Mouse (Mus musculus) neural tube, embryonic 13.5 days (tissue): ENCODE data around the gene Dnase1l3. TPM values are rescaled to one million over a fixed set of nuclear protein-coding genes. Genes with fewer than 3 reads are reported as not detected.
A peak's percentile ranks its signal among the peaks of the same experiment; 100 is the strongest.

ENCODE experiments used
- ATAC-seq: fragments of 200-750 bp; cut with Nextera tagmentation; 2 replicates; pipeline ENCODE4 v1.8.0; 2017; ENCODE audit warnings: low read depth, mild to moderate bottlenecking, moderate TSS enrichment, moderate library complexity
- H3K27ac ChIP-seq: fragments of 300-500 bp; sonication (generic); replicated peaks from 2 replicates; pipeline ENCODE4 v1.5.1; 2015; ENCODE audit warnings: moderate library complexity, mild to moderate bottlenecking, inconsistent platforms
- H3K27me3 ChIP-seq: fragments of 300-500 bp; sonication (generic); 2 replicates; pipeline ENCODE4 v1.6.1; 2015; ENCODE audit warnings: mild to moderate bottlenecking, inconsistent platforms
- H3K36me3 ChIP-seq: fragments of 300-500 bp; sonication (generic); 2 replicates; pipeline ENCODE4 v1.6.1; 2015; ENCODE audit warnings: mild to moderate bottlenecking, inconsistent platforms
- H3K4me1 ChIP-seq: fragments of 300-500 bp; sonication (generic); replicated peaks from 2 replicates; pipeline ENCODE4 v1.6.1; 2015; ENCODE audit warnings: inconsistent platforms
- H3K4me2 ChIP-seq: fragments of 300-500 bp; sonication (generic); 2 replicates; pipeline ENCODE4 v1.6.1; 2015; ENCODE audit warnings: inconsistent platforms, mild to moderate bottlenecking, moderate library complexity
- H3K4me3 ChIP-seq: fragments of 300-500 bp; sonication (generic); 2 replicates; pipeline ENCODE4 v1.5.1; 2015; ENCODE audit warnings: mild to moderate bottlenecking, inconsistent platforms
- H3K9ac ChIP-seq: fragments of 300-500 bp; sonication (generic); 2 replicates; pipeline ENCODE4 v1.6.1; 2015; ENCODE audit warnings: moderate library complexity, mild to moderate bottlenecking, inconsistent platforms
- H3K9me3 ChIP-seq: fragments of 300-500 bp; sonication (generic); 2 replicates; pipeline ENCODE4 v1.6.1; 2016; ENCODE audit warnings: inconsistent platforms
- WGBS: fragments of 180-500 bp; shearing (Covaris S2); methylation state at CpG from one replicate; pipeline ENCODE4 v1.1.7; 2015; 5-methylcytosine and 5-hydroxymethylcytosine counted together
- polyA plus RNA-seq: library from polyadenylated mRNA; unstranded; fragments of >200 nt; fragmentation: Nextera tagmentation; extraction: Ambion mirVana; gene quantifications from 2 replicates; pipeline ENCODE4 v1.2.1, GENCODE M21; 2015

Dnase1l3 gene
- polyA plus RNA-seq, 1 experiment from 2014 or later = 0.06 TPM

- WGBS = 77% methylated on average over 6 of the region's 6 CpGs
- H3K4me2 ChIP-seq = no peak overlapping the region
- H3K9ac ChIP-seq = no peak overlapping the region
- H3K27ac ChIP-seq = no peak overlapping the region
- H3K36me3 ChIP-seq = no peaks in the 10 kb centered on the region
- no peaks in the 10 kb centered on the region for H3K9me3 ChIP-seq
- H3K4me1 ChIP-seq = no peaks in the 10 kb centered on the region; the same call in 1 of the 2 replicates
- H3K27me3 ChIP-seq = 0 out of 2 replicates have a peak, but pooled peaks cover 3% of the 10 kb centered on the region
- no peak for ATAC-seq
- no peak overlapping the region for H3K4me3 ChIP-seq
Measured at GRCm38 (mm10) chr14:7992158-7992557, 2.2 kb downstream of the Dnase1l3 start.

DNA sequence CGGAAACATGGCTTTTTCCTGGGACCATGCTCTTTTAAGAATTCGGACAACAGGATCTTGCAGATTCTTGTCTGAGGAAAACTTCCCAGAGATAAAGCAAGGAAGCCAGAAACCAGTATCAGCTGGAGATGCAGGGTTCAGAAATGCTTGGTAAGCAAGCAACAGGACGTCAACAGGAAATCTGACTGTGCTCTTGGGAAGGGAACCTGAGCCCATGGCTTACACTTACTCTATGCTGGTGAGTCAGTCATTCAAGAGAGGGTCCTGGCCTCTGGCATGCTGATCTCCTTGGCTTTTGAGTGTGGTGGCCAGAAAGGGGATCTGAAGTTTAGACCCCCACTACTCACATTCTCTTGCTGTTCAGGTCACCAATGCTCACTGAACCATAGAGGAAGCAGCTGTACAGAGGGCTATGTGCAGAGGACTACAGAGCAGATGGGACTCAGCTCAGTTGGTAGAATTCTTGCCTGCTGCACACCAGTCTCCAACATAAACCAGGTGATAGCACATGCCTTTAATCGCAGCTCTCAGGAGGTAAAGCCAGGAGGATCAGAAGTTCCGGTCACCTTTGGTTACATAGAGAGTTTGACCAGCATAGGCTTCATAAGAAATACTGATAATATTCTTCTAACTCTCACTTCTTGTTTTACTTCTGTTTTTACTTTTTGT lies 3.1 kb downstream of the Dnase1l3 start:
- H3K9me3 ChIP-seq = no peaks in the 10 kb centered on the region
- no peak overlapping the region for H3K27ac ChIP-seq
- ATAC-seq = no peak
- no peaks in the 10 kb centered on the region for H3K36me3 ChIP-seq
- H3K4me3 ChIP-seq = no peak overlapping the region
- H3K4me1 ChIP-seq = no peaks in the 10 kb centered on the region
- no peak overlapping the region for H3K9ac ChIP-seq
- 80% methylated on average over 5 of the region's 5 CpGs for WGBS
- no peak overlapping the region for H3K4me2 ChIP-seq
- 0 out of 2 replicates have a peak, but pooled peaks cover 3% of the 10 kb centered on the region for H3K27me3 ChIP-seq

- no peaks in the 10 kb centered on the region for H3K27me3 ChIP-seq
- no peak overlapping the region for H3K9ac ChIP-seq
- no peak overlapping the region for H3K4me3 ChIP-seq
- H3K27ac ChIP-seq = no peak overlapping the region
- no peaks in the 10 kb centered on the region for H3K4me1 ChIP-seq
- no peaks in the 10 kb centered on the region for H3K9me3 ChIP-seq
- H3K36me3 ChIP-seq = no peaks in the 10 kb centered on the region
- H3K4me2 ChIP-seq = no peak overlapping the region
- WGBS = 83% methylated on average over 3 of the region's 3 CpGs
- ATAC-seq = no peak
Measured at GRCm38 (mm10) chr14:7989961-7990360, 4.4 kb downstream of the Dnase1l3 start.

GRCm38 (mm10) chr14:7989371-7989770 lies 5.0 kb downstream of the Dnase1l3 start:
- no peak overlapping the region for H3K4me3 ChIP-seq
- no peak for ATAC-seq
- H3K9me3 ChIP-seq = no peaks in the 10 kb centered on the region
- H3K4me1 ChIP-seq = no peaks in the 10 kb centered on the region
- H3K4me2 ChIP-seq = no peak overlapping the region
- 63% methylated on average over 1 of the region's 1 CpGs for WGBS
- no peaks in the 10 kb centered on the region for H3K36me3 ChIP-seq
- H3K27ac ChIP-seq = no peak overlapping the region
- H3K27me3 ChIP-seq = no peaks in the 10 kb centered on the region
- no peak overlapping the region for H3K9ac ChIP-seq

DNA sequence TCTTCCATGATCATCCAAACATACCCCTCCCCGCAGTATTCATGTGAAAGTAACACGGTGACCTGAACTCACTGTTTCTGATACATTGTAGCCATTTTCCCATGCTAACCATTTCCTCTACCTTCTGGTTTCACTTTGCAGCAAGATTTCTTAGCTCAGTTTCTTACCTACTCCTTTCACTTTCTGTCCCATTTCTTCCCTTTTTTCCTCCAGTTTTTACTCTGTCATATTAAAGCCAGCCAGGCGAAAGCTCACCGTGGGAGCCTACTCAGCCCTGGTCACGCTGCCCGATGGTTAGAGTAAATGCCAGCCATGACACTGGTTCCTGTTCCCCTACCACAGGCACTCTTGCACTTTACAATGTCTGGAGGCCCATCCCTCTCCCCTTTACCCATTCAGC lies 7.5 kb downstream of the Dnase1l3 start:
- no peak overlapping the region for H3K4me3 ChIP-seq
- H3K9me3 ChIP-seq = no peaks in the 10 kb centered on the region
- H3K27ac ChIP-seq = no peak overlapping the region
- H3K4me1 ChIP-seq = no peaks in the 10 kb centered on the region
- 92% methylated on average over 6 of the region's 6 CpGs for WGBS
- H3K9ac ChIP-seq = no peak overlapping the region
- H3K4me2 ChIP-seq = no peak overlapping the region
- H3K27me3 ChIP-seq = no peaks in the 10 kb centered on the region
- no peak for ATAC-seq
- no peaks in the 10 kb centered on the region for H3K36me3 ChIP-seq

- Histone ChIP-seq H3K4me2 (no peak overlapping the region), H3K4me3 (no peak overlapping the region), H3K36me3 (no peaks in the 10 kb centered on the region), H3K27me3 (no peaks in the 10 kb centered on the region), H3K4me1 (no peaks in the 10 kb centered on the region), H3K9ac (no peak overlapping the region), H3K27ac (no peak overlapping the region), H3K9me3 (no peaks in the 10 kb centered on the region)
- 97% methylated on average over 1 of the region's 1 CpGs for WGBS
- ATAC-seq = no peak
Measured at GRCm38 (mm10) chr14:7981226-7981625, 13.1 kb downstream of the Dnase1l3 start.

DNA sequence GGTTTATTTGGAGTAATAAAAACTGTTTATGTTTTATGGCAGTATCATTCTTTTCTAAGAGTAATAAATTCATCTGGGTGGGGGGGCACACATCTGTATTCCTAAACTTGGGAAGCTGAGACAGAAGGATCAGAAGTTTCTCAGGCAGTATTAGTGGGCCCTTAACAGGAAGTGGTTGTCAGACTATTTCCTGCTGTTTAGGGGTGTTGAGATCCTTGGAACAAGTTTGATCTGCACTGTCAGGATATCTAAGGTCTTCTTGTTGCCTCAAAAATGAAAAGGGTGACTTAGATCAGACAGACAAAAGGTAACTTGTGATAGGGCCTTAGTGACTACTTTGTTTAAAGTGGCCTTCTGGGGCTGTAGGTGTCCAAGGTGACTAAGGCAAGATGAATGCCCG lies 16.2 kb downstream of the Dnase1l3 start:
- H3K27me3 ChIP-seq = no peaks in the 10 kb centered on the region
- H3K4me1 ChIP-seq = no peaks in the 10 kb centered on the region
- no peak overlapping the region for H3K4me3 ChIP-seq
- no peak overlapping the region for H3K4me2 ChIP-seq
- no peak overlapping the region for H3K27ac ChIP-seq
- no peak for ATAC-seq
- no peak overlapping the region for H3K9ac ChIP-seq
- no peaks in the 10 kb centered on the region for H3K36me3 ChIP-seq
- no peaks in the 10 kb centered on the region for H3K9me3 ChIP-seq
- 94% methylated on average over 1 of the region's 1 CpGs for WGBS

DNA sequence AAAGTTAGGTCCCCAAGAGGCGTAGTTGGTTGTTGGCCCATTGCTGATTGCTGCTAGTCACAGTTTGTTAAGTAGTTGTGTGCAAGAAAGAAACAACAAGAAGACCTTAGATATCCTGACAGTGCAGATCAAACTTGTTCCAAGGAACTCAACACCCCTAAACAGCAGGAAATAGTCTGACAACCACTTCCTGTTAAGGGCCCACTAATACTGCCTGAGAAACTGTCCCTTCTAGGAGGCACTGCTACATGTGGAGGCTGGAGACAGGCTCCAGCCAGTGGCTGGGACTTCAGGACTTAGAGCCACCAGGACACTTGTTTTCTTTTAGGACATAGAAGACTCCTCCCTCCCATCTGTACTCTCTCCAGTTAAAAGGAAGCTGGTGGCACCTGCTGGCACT lies 16.9 kb downstream of the Dnase1l3 start:
- WGBS = 94% methylated on average over 1 of the region's 1 CpGs

GRCm38 (mm10) chr14:7975177-7975576 lies 19.2 kb downstream of the Dnase1l3 start:
- no peaks in the 10 kb centered on the region for H3K9me3 ChIP-seq
- H3K4me2 ChIP-seq = no peak overlapping the region
- no peak overlapping the region for H3K4me3 ChIP-seq
- no peaks in the 10 kb centered on the region for H3K4me1 ChIP-seq
- WGBS = 86% methylated on average over 6 of the region's 6 CpGs
- no peaks in the 10 kb centered on the region for H3K27me3 ChIP-seq
- H3K36me3 ChIP-seq = no peaks in the 10 kb centered on the region
- ATAC-seq = no peak
- no peak overlapping the region for H3K27ac ChIP-seq
- H3K9ac ChIP-seq = no peak overlapping the region

More for the DNA sequence above, 16.9 kb downstream of the Dnase1l3 start:
- no peak overlapping the region for H3K4me3 ChIP-seq
- no peaks in the 10 kb centered on the region for H3K36me3 ChIP-seq
- H3K4me2 ChIP-seq = no peak overlapping the region
- no peaks in the 10 kb centered on the region for H3K4me1 ChIP-seq
- H3K27ac ChIP-seq = no peak overlapping the region
- no peaks in the 10 kb centered on the region for H3K9me3 ChIP-seq
- H3K27me3 ChIP-seq = no peaks in the 10 kb centered on the region
- H3K9ac ChIP-seq = no peak overlapping the region
- no peak for ATAC-seq

GRCm38 (mm10) chr14:7974643-7975042 lies 19.7 kb downstream of the Dnase1l3 start:
- no peaks in the 10 kb centered on the region for H3K27me3 ChIP-seq
- no peak overlapping the region for H3K4me3 ChIP-seq
- no peak overlapping the region for H3K9ac ChIP-seq
- H3K4me2 ChIP-seq = no peak overlapping the region
- WGBS = 91% methylated on average over 1 of the region's 1 CpGs
- no peaks in the 10 kb centered on the region for H3K9me3 ChIP-seq
- H3K4me1 ChIP-seq = no peaks in the 10 kb centered on the region
- no peak for ATAC-seq
- no peak overlapping the region for H3K27ac ChIP-seq
- no peaks in the 10 kb centered on the region for H3K36me3 ChIP-seq

DNA sequence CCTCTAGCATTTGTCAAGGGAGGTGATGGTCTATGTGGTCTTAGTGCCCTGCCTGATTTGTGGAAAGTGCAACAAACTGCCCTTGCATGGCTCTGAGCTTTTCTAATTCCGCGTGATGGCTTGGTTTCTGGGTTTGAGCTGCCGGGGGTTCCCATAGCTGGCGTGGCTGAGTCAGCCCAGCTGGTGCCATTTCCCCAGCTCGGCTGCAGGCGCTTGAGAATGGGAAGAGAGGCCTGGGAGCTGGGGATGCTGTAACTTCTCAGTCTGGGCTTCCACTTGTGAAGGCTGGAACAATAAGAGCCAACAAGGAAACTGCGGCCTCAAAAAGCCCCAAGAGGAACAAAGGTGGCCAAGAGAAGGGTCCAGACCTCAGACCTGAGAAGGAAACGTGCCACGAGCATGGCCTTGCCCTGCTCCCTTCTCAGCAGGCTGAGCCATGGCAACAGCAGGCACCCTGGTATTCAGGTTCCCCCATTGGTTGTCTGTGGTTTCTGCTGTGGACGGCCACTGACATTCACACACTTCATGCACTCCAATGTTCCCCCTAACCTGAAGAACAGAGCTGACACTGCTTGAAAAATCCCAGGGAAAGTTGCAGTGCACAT lies 22.4 kb downstream of the Dnase1l3 start:
- ATAC-seq = no peak
- Histone ChIP-seq H3K27ac (no peak overlapping the region), H3K9me3 (no peaks in the 10 kb centered on the region), H3K4me3 (no peak overlapping the region), H3K4me1 (no peaks in the 10 kb centered on the region), H3K9ac (no peak overlapping the region), H3K27me3 (no peaks in the 10 kb centered on the region), H3K4me2 (no peak overlapping the region), H3K36me3 (no peaks in the 10 kb centered on the region)
- whole genome bisulfite sequencing = 72% methylated on average over 10 of the region's 10 CpGs

- H3K27ac ChIP-seq = no peak overlapping the region
- H3K4me2 ChIP-seq = no peak overlapping the region
- no peaks in the 10 kb centered on the region for H3K27me3 ChIP-seq
- WGBS = 56% methylated on average over 11 of the region's 11 CpGs
- H3K36me3 ChIP-seq = no peaks in the 10 kb centered on the region
- no peak overlapping the region for H3K4me3 ChIP-seq
- H3K9me3 ChIP-seq = no peaks in the 10 kb centered on the region
- peaks cover 14% of the 10 kb centered on the region; the same call in 1 of the 2 replicates for H3K4me1 ChIP-seq
- no peak overlapping the region for H3K9ac ChIP-seq
- peak; percentile 81; the same call in 1 of the 2 replicates for ATAC-seq
Measured at GRCm38 (mm10) chr14:7964219-7964889, 30.0 kb downstream of the Dnase1l3 start.
